Mouse (Mus musculus) frontal cortex, postnatal 10 days (tissue): ENCODE data around the gene Hmces.
"Not testable (repeated sequence)": the region's sequence is repeated elsewhere in the genome, so short reads cannot be mapped to it uniquely, and the experiment has no call there.

Source experiments
- DNase-seq, 2 experiments: peaks; one replicate each; pipeline ENCODE4 v3.0.0; 2022; ENCODE audit warnings: low spot score in 2 of 2, mixed read lengths in 1 of 2

The Hmces gene

GRCm38 (mm10) chr6:87914326-87915102, 779 bp downstream of the Hmces start:
- peak in 1 of 2 experiments; percentile 22 for DNase-seq

GRCm38 (mm10) chr6:87915939-87916338, 2.2 kb downstream of the Hmces start:
- no peak for DNase-seq

GRCm38 (mm10) chr6:87921201-87921600, 7.5 kb downstream of the Hmces start:
- no peak for DNase-seq

- DNase-seq: no peak
These were observed 9.9 kb downstream of the Hmces start for GRCm38 (mm10) chr6:87923624-87924023.

- DNase-seq: no peak
These were observed 21.3 kb downstream of the Hmces start for GRCm38 (mm10) chr6:87935037-87935436.

GRCm38 (mm10) chr6:87937178-87937788, 23.5 kb downstream of the Hmces start:
- DNase-seq: no peak

GRCm38 (mm10) chr6:87938941-87939340, 25.2 kb downstream of the Hmces start:
- no peak for DNase-seq

GRCm38 (mm10) chr6:87942179-87942578, 28.4 kb downstream of the Hmces start:
- DNase-seq: no peak

- DNase-seq: not testable (repeated sequence)
These were observed 48.7 kb downstream of the Hmces start for GRCm38 (mm10) chr6:87962457-87962856.

GRCm38 (mm10) chr6:87970041-87970440, 56.3 kb downstream of the Hmces start:
- DNase-seq: no peak

- DNase-seq: no peak
These were observed 66.0 kb downstream of the Hmces start for GRCm38 (mm10) chr6:87979728-87980127.

- DNase-seq: peak; percentile 82 to 86
These were observed 66.8 kb downstream of the Hmces start for GRCm38 (mm10) chr6:87980374-87981029.

GRCm38 (mm10) chr6:87981030-87981485, 67.3 kb downstream of the Hmces start:
- peak in 1 of 2 experiments; percentile 41 for DNase-seq

GRCm38 (mm10) chr6:87981547-87982256, 68.0 kb downstream of the Hmces start, which contains the start of gene H1fx:
Gene H1fx (minus strand): TSS chr6:87981637.
- DNase-seq: peak in 1 of 2 experiments; percentile 78

- no peak for DNase-seq
These were observed 68.8 kb downstream of the Hmces start for GRCm38 (mm10) chr6:87982506-87982905.
